Mouse (Mus musculus) c-Kit-negative CD71-positive TER-119-positive erythroid progenitor cells, embryonic 14.5 days (primary cell): ENCODE measurements at regions not wholly inside any gene's neighbourhood (a gene's known extent, or its start where the extent isn't known, plus 50 kb on each side); places are given as distances from the start of the nearest gene placed in this dataset.

Experiments
- DNase-seq: peaks from one replicate; pipeline ENCODE4 v3.0.0-alpha.2; 2013; ENCODE audit warnings: low read depth, low spot score

DNA sequence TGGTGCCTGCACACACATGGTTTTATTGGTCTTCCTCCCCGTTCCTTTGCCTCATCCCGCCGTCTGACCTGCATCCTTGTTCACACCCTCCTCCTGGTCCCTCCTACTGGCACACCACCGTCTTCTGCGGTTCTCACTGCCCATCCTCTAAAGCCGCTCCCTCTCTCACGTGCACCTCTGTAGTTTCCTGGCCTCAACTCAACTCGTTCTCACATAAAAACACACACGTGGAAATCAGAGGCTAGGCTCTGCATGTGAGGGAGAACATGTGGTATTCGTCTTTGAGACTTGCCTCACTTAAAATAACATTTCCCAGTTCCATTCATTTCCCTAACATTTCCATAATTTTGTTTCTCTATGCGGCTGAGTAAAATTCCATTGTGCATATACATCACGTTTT is 69.5 kb downstream of the Aldh8a1 start:
- DNase-seq: no peak

DNA sequence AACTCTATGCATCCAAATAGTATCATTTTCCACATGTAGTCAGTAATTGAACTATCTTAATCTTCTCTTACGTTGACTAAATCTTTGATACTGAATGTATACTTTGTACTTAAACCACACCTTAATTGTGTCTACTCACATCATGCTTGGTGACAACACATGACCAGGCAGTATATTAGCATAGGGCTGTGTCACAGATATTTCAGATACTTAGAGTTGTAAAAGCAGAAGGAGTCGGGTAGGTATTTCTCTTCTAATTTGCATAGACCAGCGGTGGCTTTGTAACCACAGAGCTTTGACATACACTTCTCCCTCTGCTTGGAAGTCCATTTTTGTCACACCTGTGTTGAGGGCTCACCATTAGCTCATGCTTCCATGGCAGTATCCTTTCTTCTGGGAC is 71.0 kb downstream of the Aldh8a1 start:
- no peak for DNase-seq

GRCm38 (mm10) chr10:21448942-21449341 is 71.9 kb downstream of the Aldh8a1 start:
- no peak for DNase-seq

- DNase-seq: no peak
Measured at GRCm38 (mm10) chr10:21452611-21453010, 75.5 kb downstream of the Aldh8a1 start.

DNA sequence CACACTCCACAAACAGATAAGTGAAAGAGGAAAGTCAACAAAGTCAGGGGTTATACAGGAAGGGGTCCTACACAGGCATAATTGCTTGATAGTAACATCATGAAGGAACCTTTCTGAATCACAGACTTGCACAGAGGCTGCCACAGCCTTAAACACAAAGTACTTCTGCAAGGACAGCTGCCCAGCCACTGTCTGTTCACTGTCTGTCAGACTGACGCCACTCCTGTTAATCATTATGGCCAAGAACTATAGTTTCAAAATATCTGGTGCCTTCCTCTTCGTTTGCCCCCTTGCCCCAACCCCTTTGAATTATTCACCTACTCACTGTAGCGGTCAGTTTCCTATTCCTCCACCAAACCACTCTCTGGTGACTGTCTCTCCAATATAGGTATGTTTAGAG is 76.4 kb downstream of the Aldh8a1 start:
- no peak for DNase-seq

GRCm38 (mm10) chr10:21454153-21454552 is 77.1 kb downstream of the Aldh8a1 start:
- DNase-seq: no peak

GRCm38 (mm10) chr10:21454757-21455156 is 77.7 kb downstream of the Aldh8a1 start:
- DNase-seq: no peak

- DNase-seq: no peak
Measured at GRCm38 (mm10) chr10:21455863-21456262, 78.8 kb downstream of the Aldh8a1 start.

DNA sequence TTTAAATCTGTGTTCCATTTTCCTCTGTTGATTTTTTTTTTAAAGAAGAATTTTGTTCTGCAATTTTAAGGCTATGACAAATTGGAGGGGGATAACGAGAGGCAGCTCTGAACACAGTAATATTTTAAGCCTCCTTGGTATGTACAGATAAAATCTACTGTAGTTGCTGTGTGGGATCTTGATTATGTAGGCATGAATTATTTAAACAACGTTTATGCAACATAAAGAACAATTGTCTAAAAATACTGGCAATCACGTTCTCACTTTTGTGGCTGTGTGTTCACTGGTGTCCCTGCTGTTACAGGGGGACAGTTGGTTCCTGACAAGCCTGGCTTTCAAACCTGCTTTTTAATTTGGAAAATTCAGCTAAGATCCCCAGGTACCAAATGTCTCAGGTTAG is 79.3 kb downstream of the Aldh8a1 start:
- DNase-seq: no peak

GRCm38 (mm10) chr10:21456991-21457390 is 79.9 kb downstream of the Aldh8a1 start:
- no peak for DNase-seq

- DNase-seq: no peak
Measured at GRCm38 (mm10) chr10:21458608-21459007, 81.5 kb downstream of the Aldh8a1 start.

- no peak for DNase-seq
Measured at GRCm38 (mm10) chr10:21460062-21460461, 83.0 kb downstream of the Aldh8a1 start.

- DNase-seq: no peak
Measured at GRCm38 (mm10) chr10:21462915-21463314, 85.8 kb downstream of the Aldh8a1 start.

GRCm38 (mm10) chr10:21465362-21465761 is 88.3 kb downstream of the Aldh8a1 start:
- DNase-seq: peak; percentile 17

DNA sequence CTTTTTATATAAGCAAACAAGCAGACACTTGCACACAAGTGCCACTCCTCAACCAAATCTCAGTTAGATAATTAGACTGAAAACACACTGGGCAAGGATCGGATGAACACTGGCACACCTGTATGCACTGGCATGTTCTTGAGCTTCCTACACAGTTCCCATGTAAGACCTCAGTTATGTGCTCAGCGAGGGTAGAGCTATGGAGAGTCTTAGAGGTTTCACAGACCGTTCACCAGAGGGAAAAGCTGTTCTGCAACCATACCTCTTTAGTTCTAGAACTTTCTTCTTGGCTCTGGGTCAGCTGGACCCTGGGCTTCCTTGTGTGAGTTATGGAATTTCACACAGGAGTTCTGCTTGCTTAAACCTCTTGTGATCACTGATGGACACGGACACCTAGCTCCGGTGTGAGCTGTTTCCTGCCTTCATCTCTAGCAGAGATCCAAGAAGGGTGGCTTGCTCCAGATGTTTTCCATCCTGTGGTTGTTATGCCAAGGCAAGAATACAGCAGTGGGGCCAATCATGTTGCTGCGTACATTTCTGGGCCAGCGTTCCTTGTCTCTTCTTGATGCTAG is 88.8 kb downstream of the Aldh8a1 start:
- DNase-seq: no peak

DNA sequence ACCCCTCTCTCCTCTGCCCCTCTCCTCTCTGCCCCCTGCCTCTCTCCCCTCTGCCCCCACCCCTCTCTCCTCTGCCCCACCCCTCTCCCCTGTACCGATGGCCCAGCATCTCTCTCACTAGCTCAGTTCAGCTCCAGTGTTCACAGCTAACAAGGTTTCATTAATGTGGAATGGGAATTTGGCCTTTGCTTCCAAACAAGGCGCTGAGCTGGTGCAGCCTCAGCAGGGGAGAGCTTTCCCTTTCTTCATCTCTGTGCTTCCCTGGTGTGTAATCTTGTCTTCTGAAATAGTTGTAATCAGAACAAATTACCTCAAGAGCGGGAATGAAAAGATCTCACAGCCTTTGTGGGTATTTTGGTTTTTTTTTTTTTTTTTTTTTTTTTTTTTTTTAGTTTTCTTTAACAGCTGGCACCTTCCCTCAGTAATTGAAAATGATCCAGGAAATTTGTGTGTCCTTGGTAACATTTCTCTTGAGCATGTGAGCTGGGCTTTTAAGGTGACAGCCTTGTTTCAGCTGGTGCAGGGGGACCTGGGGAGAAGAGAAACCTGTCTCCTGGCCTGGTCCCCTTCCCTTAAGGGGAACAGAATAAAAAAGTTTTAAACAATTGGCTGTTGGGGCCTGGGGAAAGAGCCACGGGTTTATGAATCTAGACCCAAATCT is 90.5 kb downstream of the Aldh8a1 start:
- no peak for DNase-seq

DNA sequence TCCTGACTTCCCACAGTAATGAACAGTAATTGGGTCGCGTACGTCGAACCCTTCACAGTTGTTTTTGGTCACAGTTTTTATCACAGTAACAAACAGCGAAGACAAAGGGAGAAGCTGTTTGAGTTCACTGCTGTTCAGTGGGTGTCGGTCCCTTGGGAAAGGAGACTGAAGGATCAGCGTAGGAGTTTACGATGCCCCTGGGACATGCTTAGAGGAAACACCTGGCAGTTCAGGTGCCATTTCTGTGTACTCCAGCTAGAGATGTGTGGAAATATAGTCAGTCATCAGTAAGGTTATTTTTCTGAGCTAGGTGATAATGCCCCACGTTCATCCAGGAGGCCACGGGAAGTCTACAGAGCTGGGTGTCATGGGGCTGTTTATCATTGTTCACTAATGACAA is 91.3 kb downstream of the Aldh8a1 start:
- no peak for DNase-seq

GRCm38 (mm10) chr10:21469961-21470360 is 92.9 kb downstream of the Aldh8a1 start:
- no peak for DNase-seq

GRCm38 (mm10) chr10:21470589-21470988 is 93.5 kb downstream of the Aldh8a1 start:
- no peak for DNase-seq

- no peak for DNase-seq
Measured at GRCm38 (mm10) chr10:21474242-21474641, 97.2 kb downstream of the Aldh8a1 start.

- no peak for DNase-seq
Measured at GRCm38 (mm10) chr10:21478004-21478403, 100.9 kb downstream of the Aldh8a1 start.

DNA sequence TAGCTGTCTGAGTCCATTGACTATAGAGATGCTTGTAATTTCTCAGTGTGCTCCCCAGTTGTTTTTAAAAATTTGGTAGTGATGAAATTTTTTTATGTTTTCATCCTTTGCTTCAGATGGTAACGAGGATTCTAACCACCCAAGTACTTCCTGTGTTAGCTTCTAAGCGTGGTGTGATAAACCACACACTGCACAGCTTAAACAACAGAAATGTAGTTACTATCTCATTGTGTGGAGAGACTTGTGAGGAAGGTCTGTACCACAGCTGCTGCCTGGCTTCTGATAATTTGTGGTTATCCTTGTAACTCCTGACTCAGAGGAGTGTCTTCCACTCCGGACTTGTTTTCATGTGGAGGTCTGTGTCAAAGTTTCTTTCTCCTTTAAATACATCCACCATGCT is 102.3 kb downstream of the Aldh8a1 start:
- no peak for DNase-seq

DNA sequence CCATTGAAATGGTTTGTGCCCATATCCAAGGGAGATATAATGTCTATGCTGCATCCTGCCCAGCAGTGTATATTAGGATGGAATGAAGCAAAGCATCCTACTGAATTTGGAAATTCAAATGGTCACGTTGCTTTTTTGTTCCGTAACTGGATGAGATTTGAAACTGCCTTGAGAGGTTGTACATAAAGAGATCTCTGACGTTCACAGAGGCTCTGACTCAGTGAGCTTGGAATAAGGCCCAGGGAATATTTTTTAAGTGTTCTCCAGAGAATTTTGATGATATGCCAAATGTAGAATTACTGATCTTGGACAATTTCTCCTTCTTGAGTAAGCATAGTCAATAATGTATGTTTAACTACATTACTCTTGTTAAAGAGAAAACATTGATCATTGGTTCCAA is 104.2 kb downstream of the Aldh8a1 start:
- DNase-seq: no peak

DNA sequence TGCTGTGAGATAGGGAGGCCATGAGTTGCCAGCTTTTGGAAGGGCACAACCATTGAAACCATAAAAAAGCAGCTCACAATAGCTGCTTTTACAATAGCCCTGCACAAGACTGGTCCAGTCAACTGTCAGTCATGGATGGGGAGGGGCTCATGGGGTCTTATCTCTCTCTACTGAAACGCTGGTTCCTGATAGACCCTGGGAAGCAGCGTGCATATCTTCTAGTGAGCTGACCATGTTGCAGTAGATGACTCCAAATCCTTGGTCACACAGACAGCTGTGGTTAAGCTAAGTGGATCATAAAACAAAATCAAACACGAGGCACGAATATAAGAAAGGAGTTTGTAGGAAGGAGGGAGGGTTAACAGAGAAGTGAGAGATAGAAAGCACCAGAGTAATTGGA is 105.0 kb downstream of the Aldh8a1 start:
- no peak for DNase-seq
